ENCODE assay signal across 9 mouse cellular contexts in genomic region chr3:88510421-88511289, GRCm38 (mm10). TPM values are rescaled to one million over a fixed set of nuclear protein-coding genes. Genes with fewer than 3 reads are reported as not detected.
DNase-seq lines count a peak whose midpoint lies in the region; ATAC-seq lines count a peak whose summit lies in the region.
"Had no signal": no experiment of that assay in that cellular context is flagged by ENCODE, and none has a peak within 500 bp of the region (broad histone marks: within the 10 kb centered on the region; RNA-seq: fewer than 3 reads in every experiment).

No protein-coding gene starts in this region.

- 0 out of 2 replicates have a peak, but pooled peaks have one; percentile 0 for ATAC-seq in forebrain, embryonic 16.5 days
- ATAC-seq in liver, embryonic 15.5 days (ENCODE audit: insufficient read depth), result no peak

- no peaks in the 10 kb centered on the region for H3K27me3 ChIP-seq in forebrain, embryonic 16.5 days (replicated peaks; ENCODE audit: control insufficient read depth, insufficient read depth, low read length)
- peaks cover 23% of the 10 kb centered on the region for H3K27me3 ChIP-seq in liver, embryonic 15.5 days

- H3K4me1 ChIP-seq in forebrain, embryonic 16.5 days (replicated peaks; ENCODE audit: control insufficient read depth, insufficient read depth, low read length), result peaks cover 24% of the 10 kb centered on the region
- peaks cover 64% of the 10 kb centered on the region for H3K4me1 ChIP-seq in liver, embryonic 15.5 days (replicated peaks)

- peak overlapping the region; percentile 67 for H3K4me2 ChIP-seq in forebrain, embryonic 16.5 days (ENCODE audit: low read length)
- peak overlapping the region; percentile 87 for H3K4me2 ChIP-seq in liver, embryonic 15.5 days

- peak; percentile 34 for DNase-seq in cerebellum, adult 11-12 months
- no peak for DNase-seq in cerebellum, postnatal 25 days
- DNase-seq in 3T3-L1 (ENCODE audit: low read depth, low spot score), result peak; percentile 39
- no peak for DNase-seq in spleen, postnatal 14 days (ENCODE audit: low spot score in 2 of 2)
- no peak for DNase-seq in spleen, adult 18-20 months
- DNase-seq in adrenal gland, postnatal 10 days, result no peak

- H3K36me3 ChIP-seq in forebrain, embryonic 16.5 days (ENCODE audit: control insufficient read depth, insufficient read depth), result no peaks in the 10 kb centered on the region
- H3K36me3 ChIP-seq in liver, embryonic 15.5 days (replicated peaks), result no peaks in the 10 kb centered on the region

- peak overlapping the region; percentile 85 for H3K27ac ChIP-seq in forebrain, embryonic 16.5 days (ENCODE audit: low read length)
- H3K27ac ChIP-seq in liver, embryonic 15.5 days (replicated peaks), result peak overlapping the region; percentile 78

- H3K9me3 ChIP-seq in forebrain, embryonic 16.5 days (ENCODE audit: control insufficient read depth, low read length), result no peaks in the 10 kb centered on the region
- H3K9me3 ChIP-seq in liver, embryonic 15.5 days (replicated peaks), result no peaks in the 10 kb centered on the region

- peak overlapping the region; percentile 59 for H3K9ac ChIP-seq in forebrain, embryonic 16.5 days (replicated peaks; ENCODE audit: low read depth, low read length)
- peak overlapping the region; percentile 53 for H3K9ac ChIP-seq in liver, embryonic 15.5 days

- WGBS in forebrain, embryonic 16.5 days, result 49% methylated on average over 13 of the region's 13 CpGs
- WGBS in liver, embryonic 15.5 days (ENCODE audit: insufficient replicate concordance), result 36% methylated on average over 13 of the region's 13 CpGs

- peak overlapping the region; percentile 45 for H3K4me3 ChIP-seq in forebrain, embryonic 16.5 days (replicated peaks; ENCODE audit: low read length)
- H3K4me3 ChIP-seq in liver, embryonic 15.5 days (replicated peaks), result peak overlapping the region; percentile 53

RNA-seq across cellular contexts. Expression of gene Lmna, which starts 0.9 kb away (rescaled TPM):
- polyA plus RNA-seq in forebrain, embryonic 16.5 days (2015; fragmentation: Nextera tagmentation; extraction: Ambion mirVana), result 26.9 and 30.9 TPM in 2 replicates
- polyA plus RNA-seq in liver, embryonic 15.5 days (2015; fragmentation: Nextera tagmentation; extraction: Ambion mirVana), result 133 and 142 TPM in 2 replicates
- 100 to 1,000 TPM; 102 to 104 TPM for total RNA-seq in adrenal gland, postnatal 10 days (2021)

RNA-seq across cellular contexts. Expression of gene Mex3a, which starts 21.5 kb away (rescaled TPM):
- polyA plus RNA-seq in forebrain, embryonic 16.5 days (2015; fragmentation: Nextera tagmentation; extraction: Ambion mirVana), result 46.1 and 47.8 TPM in 2 replicates
- 0.60 and 0.67 TPM in 2 replicates for polyA plus RNA-seq in liver, embryonic 15.5 days (2015; fragmentation: Nextera tagmentation; extraction: Ambion mirVana)
- total RNA-seq in adrenal gland, postnatal 10 days (2021), result 1 to 10 TPM; 5.5 to 5.6 TPM

RNA-seq across cellular contexts. Expression of gene Rab25, which starts 37.4 kb away (rescaled TPM):
- not detected in 2 replicates for polyA plus RNA-seq in forebrain, embryonic 16.5 days (2015; fragmentation: Nextera tagmentation; extraction: Ambion mirVana)
- 0.53 TPM in 1 of 2 replicates, not detected in the other for polyA plus RNA-seq in liver, embryonic 15.5 days (2015; fragmentation: Nextera tagmentation; extraction: Ambion mirVana)
- total RNA-seq in adrenal gland, postnatal 10 days (2021), result not detected
- total RNA-seq: gastrocnemius, postnatal 14 days had no signal

RNA-seq across cellular contexts. Expression of gene Lamtor2, which starts 42.2 kb away (rescaled TPM):
- polyA plus RNA-seq in forebrain, embryonic 16.5 days (2015; fragmentation: Nextera tagmentation; extraction: Ambion mirVana), result 149 and 193 TPM in 2 replicates
- polyA plus RNA-seq in liver, embryonic 15.5 days (2015; fragmentation: Nextera tagmentation; extraction: Ambion mirVana), result 104 and 112 TPM in 2 replicates
- total RNA-seq in adrenal gland, postnatal 10 days (2021), result 100 to 1,000 TPM; 131 to 132 TPM

RNA-seq across cellular contexts. Expression of gene Ubqln4, which starts 42.9 kb away (rescaled TPM):
- 43.5 and 46.0 TPM in 2 replicates for polyA plus RNA-seq in forebrain, embryonic 16.5 days (2015; fragmentation: Nextera tagmentation; extraction: Ambion mirVana)
- polyA plus RNA-seq in liver, embryonic 15.5 days (2015; fragmentation: Nextera tagmentation; extraction: Ambion mirVana), result 19.8 and 20.4 TPM in 2 replicates
- 10 to 100 TPM; 63.9 to 73.1 TPM for total RNA-seq in adrenal gland, postnatal 10 days (2021)

Comparison
In these comparisons a context has a peak if more than half of its experiments do, and no peak if none do; other contexts are left out.
1. DNase-seq: peak in cerebellum, adult 11-12 months (single experiment) and 3T3-L1 (single experiment); none in cerebellum, postnatal 25 days (0 of 2), spleen, postnatal 14 days (0 of 2), spleen, adult 18-20 months (0 of 2) and adrenal gland, postnatal 10 days (single experiment).
2. RNA of gene Mex3a, which starts 21.5 kb away (polyA plus RNA-seq): 46.1 to 47.8 TPM in forebrain, embryonic 16.5 days; 0.60 to 0.67 TPM in liver, embryonic 15.5 days; every median in the first group is over 10 times any median in the second.